Mouse (Mus musculus) erythroblast, embryonic 14.5 days (primary cell): ENCODE results near the gene Tmem86a.

ENCODE experiments used
- GATA1 ChIP-seq: IDR thresholded peaks from 2 replicates; pipeline ENCODE4 v1.6.1; 2012; ENCODE audit warnings: low read length, inconsistent platforms, mixed read lengths
- TAL1 ChIP-seq: IDR thresholded peaks from 3 replicates; pipeline ENCODE4 v1.6.1; 2012; ENCODE audit warnings: low read length, inconsistent platforms, mixed read lengths

DNA sequence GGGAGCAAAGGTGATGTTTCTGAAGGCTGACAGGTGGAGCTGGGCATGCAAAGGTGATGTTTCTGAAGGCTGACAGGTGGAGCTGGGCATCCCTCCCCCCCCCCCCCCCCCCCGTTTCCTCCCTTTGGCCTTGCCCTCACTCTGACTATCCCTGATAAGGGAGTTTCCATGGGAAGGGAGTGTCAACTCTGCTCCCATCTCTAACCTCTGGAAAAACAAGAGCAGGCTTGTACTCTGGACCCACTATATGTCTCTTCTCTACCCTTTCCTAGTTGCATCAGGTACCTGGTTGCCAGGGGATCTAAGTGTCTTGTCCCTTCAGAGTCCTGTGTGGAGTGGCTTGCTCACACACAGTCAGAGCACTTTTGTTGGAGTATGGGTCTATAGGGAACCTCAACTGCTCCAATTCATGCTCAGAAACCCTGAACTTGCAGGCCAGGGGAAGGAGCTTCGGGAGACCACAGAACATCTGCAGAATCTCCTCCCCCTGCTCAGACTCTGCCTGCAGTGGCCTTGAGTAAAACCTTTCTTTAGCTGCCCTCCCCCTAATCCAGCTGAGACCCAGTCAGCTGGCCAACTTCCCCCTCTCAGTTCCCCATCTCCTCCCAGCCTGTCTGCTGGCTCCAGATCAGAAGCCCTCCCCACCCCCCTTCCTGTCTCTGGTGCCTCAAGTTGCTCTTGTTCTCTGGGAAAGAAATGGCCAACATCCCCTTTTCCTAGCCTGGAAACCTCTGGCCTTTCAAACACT, 1.2 kb downstream of the Tmem86a start:
- TF ChIP-seq TAL1 (no peak), GATA1 (no peak)
